Comparison of ENCODE assay signal across 13 mouse cellular contexts in the genomic region with DNA sequence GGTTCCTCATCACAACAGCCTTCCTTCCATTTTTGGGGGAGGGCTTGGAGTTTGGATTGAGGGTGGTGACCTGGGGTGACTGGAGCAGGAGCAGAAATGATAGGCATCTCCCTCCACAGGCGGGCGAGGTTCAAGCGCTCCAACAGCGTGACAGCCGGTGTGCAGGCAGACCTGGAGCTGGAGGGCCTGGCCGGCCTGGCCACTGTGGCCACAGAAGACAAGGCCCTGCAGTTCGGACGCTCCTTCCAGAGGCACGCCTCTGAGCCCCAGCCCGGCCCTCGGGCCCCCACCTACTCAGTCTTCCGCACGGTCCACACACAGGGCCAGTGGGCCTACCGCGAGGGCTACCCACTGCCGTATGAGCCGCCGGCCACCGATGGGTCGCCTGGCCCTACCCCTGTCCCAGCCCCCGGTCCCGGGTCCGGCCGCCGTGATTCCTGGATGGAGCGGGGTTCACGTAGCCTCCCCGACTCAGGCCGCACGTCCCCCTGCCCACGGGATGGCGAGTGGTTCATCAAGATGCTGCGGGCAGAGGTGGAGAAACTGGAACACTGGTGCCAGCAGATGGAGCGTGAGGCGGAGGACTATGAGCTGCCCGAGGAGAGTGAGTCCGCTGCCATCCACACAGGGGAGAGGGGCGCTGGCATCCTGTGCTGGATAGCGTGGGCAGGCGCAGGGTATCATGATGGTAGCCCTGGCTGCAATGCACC. TPM values are rescaled to one million over a fixed set of nuclear protein-coding genes. Genes with fewer than 3 reads are reported as not detected.
A peak's percentile ranks its signal among the peaks of the same experiment; 100 is the strongest.
DNase-seq lines count a peak whose midpoint lies in the region; ATAC-seq and TF ChIP-seq lines count a peak whose summit lies in the region.
"Had no signal": no experiment of that assay in that cellular context is flagged by ENCODE, and none has a peak within 500 bp of the region (broad histone marks: within the 10 kb centered on the region; RNA-seq: fewer than 3 reads in every experiment).

No protein-coding gene starts in this region.

- H3K4me3 ChIP-seq in forebrain, embryonic 13.5 days, result no peak overlapping the region
- H3K4me3 ChIP-seq in forebrain, embryonic 12.5 days (replicated peaks), result no peak overlapping the region
- peak overlapping the region; percentile 31 for H3K4me3 ChIP-seq in ES-Bruce4 (ENCODE audit: low read depth, low read length)
- H3K4me3 ChIP-seq in hindbrain, postnatal 0 days (ENCODE audit: low read length), result no peak overlapping the region
- H3K4me3 ChIP-seq in kidney, adult 2 months (ENCODE audit: insufficient read depth, low read depth, low read length), result no peak overlapping the region
- H3K4me3 ChIP-seq: limb, embryonic 10.5 days had no signal

- peak; percentile 76 to 77 for DNase-seq in cerebellum, postnatal 25 days
- DNase-seq in hindbrain, postnatal 0 days (ENCODE audit: low spot score), result no peak
- DNase-seq in heart, adult 8-10 months (ENCODE audit: low spot score), result no peak
- DNase-seq in kidney, adult 2 months, result no peak
- DNase-seq in spleen, postnatal 10 days (ENCODE audit: low spot score in 2 of 2), result no peak
- DNase-seq: kidney, adult 9 months; lung, adult 18-20 months; thymus, adult 2 months had no signal

- peaks cover 39% of the 10 kb centered on the region for H3K4me1 ChIP-seq in forebrain, embryonic 13.5 days
- H3K4me1 ChIP-seq in forebrain, embryonic 12.5 days, result peaks cover 35% of the 10 kb centered on the region
- peaks cover 4% of the 10 kb centered on the region for H3K4me1 ChIP-seq in ES-Bruce4 (ENCODE audit: control insufficient read depth, insufficient read depth, low read length)
- peaks cover 25% of the 10 kb centered on the region for H3K4me1 ChIP-seq in hindbrain, postnatal 0 days (ENCODE audit: insufficient read depth, low read length)
- H3K4me1 ChIP-seq in kidney, adult 2 months (ENCODE audit: control insufficient read depth, insufficient read depth, low read length), result no peaks in the 10 kb centered on the region

- no peak overlapping the region for H3K9ac ChIP-seq in forebrain, embryonic 13.5 days
- no peak overlapping the region for H3K9ac ChIP-seq in forebrain, embryonic 12.5 days
- H3K9ac ChIP-seq in ES-Bruce4 (ENCODE audit: low read depth, poor library complexity, severe bottlenecking), result peak overlapping the region; percentile 35
- H3K9ac ChIP-seq in hindbrain, postnatal 0 days (replicated peaks; ENCODE audit: low read length), result no peak overlapping the region

- no peak for TF ChIP-seq CTCF in ES-Bruce4 (IDR thresholded peaks at IDR 0.05; ENCODE audit: low read depth, low read length)
- no peak for TF ChIP-seq CTCF in hindbrain, postnatal 0 days (IDR thresholded peaks at IDR 0.05; ENCODE audit: low read depth)
- TF ChIP-seq CTCF in kidney, adult 2 months (conservative IDR thresholded peaks at IDR 0.05; ENCODE audit: insufficient read depth, insufficient read length, low read depth, low read length), result no peak

- H3K27me3 ChIP-seq in forebrain, embryonic 13.5 days, result peaks cover 20% of the 10 kb centered on the region; the same call in 1 of the 2 replicates
- H3K27me3 ChIP-seq in forebrain, embryonic 12.5 days, result peaks cover 41% of the 10 kb centered on the region
- no peaks in the 10 kb centered on the region for H3K27me3 ChIP-seq in ES-Bruce4 (ENCODE audit: control insufficient read depth, insufficient read depth, low read length, poor library complexity, severe bottlenecking)
- H3K27me3 ChIP-seq in hindbrain, postnatal 0 days (ENCODE audit: insufficient read depth, low read length), result no peaks in the 10 kb centered on the region
- H3K27me3 ChIP-seq in kidney, adult 2 months (replicated peaks; ENCODE audit: control insufficient read depth, insufficient read depth, low read length), result peaks cover 3% of the 10 kb centered on the region; the same call in 1 of the 2 replicates

- 95% methylated on average over 36 of the region's 40 CpGs for WGBS in forebrain, embryonic 13.5 days
- 89% methylated on average over 36 of the region's 40 CpGs for WGBS in forebrain, embryonic 12.5 days
- WGBS in hindbrain, postnatal 0 days, result 83% methylated on average over 38 of the region's 40 CpGs
- 89% methylated on average over 40 of the region's 40 CpGs for WGBS in kidney, adult 2 months

- no peaks in the 10 kb centered on the region for H3K36me3 ChIP-seq in forebrain, embryonic 13.5 days (ENCODE audit: poor library complexity, severe bottlenecking)
- no peaks in the 10 kb centered on the region for H3K36me3 ChIP-seq in forebrain, embryonic 12.5 days (replicated peaks)
- H3K36me3 ChIP-seq in ES-Bruce4 (ENCODE audit: control insufficient read depth, insufficient read depth, low read length, poor library complexity, severe bottlenecking), result no peaks in the 10 kb centered on the region
- H3K36me3 ChIP-seq in hindbrain, postnatal 0 days (ENCODE audit: insufficient read depth, low read length), result no peaks in the 10 kb centered on the region
- no peaks in the 10 kb centered on the region for H3K36me3 ChIP-seq in kidney, adult 2 months (ENCODE audit: control insufficient read depth, insufficient read depth, low read length)
- H3K36me3 ChIP-seq: limb, embryonic 10.5 days had no signal

- no peak for TF ChIP-seq POLR2A in ES-Bruce4 (IDR thresholded peaks at IDR 0.05; ENCODE audit: insufficient read depth, low read length)
- no peak for TF ChIP-seq POLR2A in kidney, adult 2 months (IDR thresholded peaks at IDR 0.05; ENCODE audit: low read depth, low read length)

- TF ChIP-seq EP300 in ES-Bruce4 (IDR thresholded peaks at IDR 0.05; ENCODE audit: insufficient read depth, low read depth, low read length), result no peak

- H3K9me3 ChIP-seq in forebrain, embryonic 13.5 days (replicated peaks), result no peaks in the 10 kb centered on the region
- no peaks in the 10 kb centered on the region for H3K9me3 ChIP-seq in forebrain, embryonic 12.5 days
- no peaks in the 10 kb centered on the region for H3K9me3 ChIP-seq in ES-Bruce4 (replicated peaks; ENCODE audit: control insufficient read depth, insufficient read depth, low read length, poor library complexity, severe bottlenecking)
- H3K9me3 ChIP-seq in hindbrain, postnatal 0 days (ENCODE audit: low read length), result no peaks in the 10 kb centered on the region
- H3K9me3 ChIP-seq: limb, embryonic 10.5 days had no signal

- peak overlapping the region; percentile 90; the same call in 1 of the 2 replicates for H3K27ac ChIP-seq in forebrain, embryonic 13.5 days
- no peak overlapping the region for H3K27ac ChIP-seq in forebrain, embryonic 12.5 days
- H3K27ac ChIP-seq in ES-Bruce4 (ENCODE audit: insufficient read depth, low read length), result no peak overlapping the region
- H3K27ac ChIP-seq in hindbrain, postnatal 0 days, result peak overlapping the region; percentile 76; the same call in 1 of the 2 replicates
- no peak overlapping the region for H3K27ac ChIP-seq in kidney, adult 2 months (ENCODE audit: insufficient read depth, low read depth, low read length)
- H3K27ac ChIP-seq: limb, embryonic 10.5 days had no signal

- no peak for ATAC-seq in forebrain, embryonic 13.5 days
- ATAC-seq in forebrain, embryonic 12.5 days (ENCODE audit: low FRiP score), result no peak
- ATAC-seq in hindbrain, postnatal 0 days, result no peak
- ATAC-seq: activated CD4-positive, CD25-positive, alpha-beta regulatory T cell, adult 4 months had no signal

- H3K4me2 ChIP-seq in forebrain, embryonic 13.5 days, result no peak overlapping the region
- H3K4me2 ChIP-seq in forebrain, embryonic 12.5 days, result no peak overlapping the region
- H3K4me2 ChIP-seq in hindbrain, postnatal 0 days (ENCODE audit: low read depth, low read length), result no peak overlapping the region

RNA-seq across cellular contexts. Expression of a gene that starts 10.0 kb away (rescaled TPM):
- polyA plus RNA-seq in forebrain, embryonic 13.5 days (2015; fragmentation: Nextera tagmentation; extraction: Ambion mirVana), result 50.4 and 51.3 TPM in 2 replicates
- 44.2 and 46.6 TPM in 2 replicates for polyA plus RNA-seq in forebrain, embryonic 12.5 days (2016; fragmentation: Nextera tagmentation; extraction: Ambion mirVana)
- 26.6 and 28.8 TPM in 2 replicates for polyA plus RNA-seq in ES-Bruce4 (2011; ENCODE audit: insufficient read depth, insufficient read length, low read depth, missing spikeins)
- 40.8 and 47.2 TPM in 2 replicates for total RNA-seq in hindbrain, postnatal 0 days (2014; rRNA removed)
- 63.7 and 65.4 TPM in 2 replicates for polyA plus RNA-seq in hindbrain, postnatal 0 days (2015; fragmentation: Nextera tagmentation; extraction: Ambion mirVana)
- total RNA-seq in heart, adult 8-10 months (2022), result 10 to 100 TPM; 55.6 to 65.7 (median 60.7) TPM
- 48.8 and 49.9 TPM in 2 replicates for polyA plus RNA-seq in kidney, adult 2 months (2012; rRNA removed)

Comparison
In these comparisons a context has a peak if more than half of its experiments do, and no peak if none do; other contexts are left out.
1. H3K27ac ChIP-seq: peak in forebrain, embryonic 13.5 days (single experiment) and hindbrain, postnatal 0 days (single experiment); none in forebrain, embryonic 12.5 days (single experiment), ES-Bruce4 (single experiment) and kidney, adult 2 months (single experiment).
2. DNase-seq: peak in cerebellum, postnatal 25 days (2 of 2); none in hindbrain, postnatal 0 days (single experiment), heart, adult 8-10 months (single experiment), kidney, adult 2 months (single experiment) and spleen, postnatal 10 days (0 of 2).